18 mouse cellular contexts compared by ENCODE assay signal in genomic region chr6:100233061-100233460, GRCm38 (mm10). TPM values are rescaled to one million over a fixed set of nuclear protein-coding genes. Genes with fewer than 3 reads are reported as not detected.
DNase-seq lines count a peak whose midpoint lies in the region; ATAC-seq and TF ChIP-seq lines count a peak whose summit lies in the region.
"Had no signal": no experiment of that assay in that cellular context is flagged by ENCODE, and none has a peak within 500 bp of the region (broad histone marks: within the 10 kb centered on the region; RNA-seq: fewer than 3 reads in every experiment).

No protein-coding gene starts in this region.

- no peak overlapping the region for H3K9ac ChIP-seq in forebrain, embryonic 13.5 days
- H3K9ac ChIP-seq in forebrain, postnatal 0 days = no peak overlapping the region
- no peak overlapping the region for H3K9ac ChIP-seq in neural tube, embryonic 13.5 days
- no peak overlapping the region for H3K9ac ChIP-seq in neural tube, embryonic 15.5 days (replicated peaks)
- no peak overlapping the region for H3K9ac ChIP-seq in stomach, postnatal 0 days (ENCODE audit: low read length)
- H3K9ac ChIP-seq: hindbrain, embryonic 15.5 days; limb, embryonic 15.5 days; lung, embryonic 15.5 days had no signal

- H3K27ac ChIP-seq in forebrain, embryonic 13.5 days = no peak overlapping the region
- H3K27ac ChIP-seq in forebrain, postnatal 0 days (ENCODE audit: low read depth, low read length) = no peak overlapping the region
- peak overlapping the region; percentile 59 for H3K27ac ChIP-seq in layer of hippocampus, adult 2 months
- no peak overlapping the region for H3K27ac ChIP-seq in neural tube, embryonic 13.5 days (replicated peaks)
- H3K27ac ChIP-seq in neural tube, embryonic 15.5 days (replicated peaks) = no peak overlapping the region
- H3K27ac ChIP-seq in stomach, postnatal 0 days (replicated peaks) = no peak overlapping the region
- H3K27ac ChIP-seq: hindbrain, embryonic 15.5 days; kidney, postnatal 0 days; limb, embryonic 15.5 days; lung, embryonic 15.5 days had no signal

- DNase-seq in forebrain, postnatal 0 days = no peak
- DNase-seq in layer of hippocampus, adult 2 months (ENCODE audit: low spot score in 2 of 2) = no peak
- no peak for DNase-seq in layer of hippocampus, postnatal 14 days (ENCODE audit: low spot score in 2 of 2)
- DNase-seq in stomach, postnatal 0 days (ENCODE audit: low spot score) = no peak
- DNase-seq in T-cell, adult 2 months (ENCODE audit: low spot score) = no peak
- DNase-seq: adrenal gland, adult 2 months; cerebellum, adult 11 months; cerebellum, postnatal 14 days; gastrocnemius, postnatal 36 days; lung, postnatal 4 days had no signal

- peaks cover 31% of the 10 kb centered on the region for H3K4me1 ChIP-seq in forebrain, embryonic 13.5 days
- no peaks in the 10 kb centered on the region for H3K4me1 ChIP-seq in forebrain, postnatal 0 days (ENCODE audit: insufficient read depth)
- peaks cover 36% of the 10 kb centered on the region for H3K4me1 ChIP-seq in neural tube, embryonic 13.5 days (replicated peaks)
- H3K4me1 ChIP-seq in neural tube, embryonic 15.5 days = peaks cover 10% of the 10 kb centered on the region; the same call in 1 of the 2 replicates
- no peaks in the 10 kb centered on the region for H3K4me1 ChIP-seq in stomach, postnatal 0 days (replicated peaks; ENCODE audit: control insufficient read depth, insufficient read depth)

- no peak overlapping the region for H3K4me2 ChIP-seq in forebrain, embryonic 13.5 days
- H3K4me2 ChIP-seq in forebrain, postnatal 0 days (ENCODE audit: low read depth) = no peak overlapping the region
- H3K4me2 ChIP-seq in neural tube, embryonic 13.5 days = no peak overlapping the region
- no peak overlapping the region for H3K4me2 ChIP-seq in neural tube, embryonic 15.5 days
- no peak overlapping the region for H3K4me2 ChIP-seq in stomach, postnatal 0 days (replicated peaks; ENCODE audit: low read depth)
- H3K4me2 ChIP-seq: hindbrain, embryonic 15.5 days; limb, embryonic 15.5 days; lung, embryonic 15.5 days had no signal

- no peaks in the 10 kb centered on the region for H3K9me3 ChIP-seq in forebrain, embryonic 13.5 days (replicated peaks)
- no peaks in the 10 kb centered on the region for H3K9me3 ChIP-seq in forebrain, postnatal 0 days (ENCODE audit: low read length)
- no peaks in the 10 kb centered on the region for H3K9me3 ChIP-seq in neural tube, embryonic 13.5 days
- no peaks in the 10 kb centered on the region for H3K9me3 ChIP-seq in neural tube, embryonic 15.5 days (replicated peaks)
- no peaks in the 10 kb centered on the region for H3K9me3 ChIP-seq in stomach, postnatal 0 days (ENCODE audit: control insufficient read depth, low read length)
- H3K9me3 ChIP-seq: hindbrain, embryonic 15.5 days; limb, embryonic 15.5 days; lung, embryonic 15.5 days had no signal

- H3K4me3 ChIP-seq in forebrain, embryonic 13.5 days = no peak overlapping the region
- H3K4me3 ChIP-seq in forebrain, postnatal 0 days (ENCODE audit: low read depth, low read length) = no peak overlapping the region
- no peak overlapping the region for H3K4me3 ChIP-seq in layer of hippocampus, adult 2 months
- H3K4me3 ChIP-seq in neural tube, embryonic 13.5 days = no peak overlapping the region
- H3K4me3 ChIP-seq in neural tube, embryonic 15.5 days (replicated peaks) = no peak overlapping the region
- no peak overlapping the region for H3K4me3 ChIP-seq in stomach, postnatal 0 days (ENCODE audit: low read depth, low read length)
- H3K4me3 ChIP-seq: hindbrain, embryonic 15.5 days; limb, embryonic 15.5 days; lung, embryonic 15.5 days had no signal

- H3K27me3 ChIP-seq in forebrain, embryonic 13.5 days = no peaks in the 10 kb centered on the region
- H3K27me3 ChIP-seq in forebrain, postnatal 0 days (ENCODE audit: insufficient read depth, low read length) = no peaks in the 10 kb centered on the region
- H3K27me3 ChIP-seq in neural tube, embryonic 13.5 days = no peaks in the 10 kb centered on the region
- H3K27me3 ChIP-seq in neural tube, embryonic 15.5 days (replicated peaks) = no peaks in the 10 kb centered on the region
- H3K27me3 ChIP-seq in stomach, postnatal 0 days (ENCODE audit: control insufficient read depth, insufficient read depth, low read length) = no peaks in the 10 kb centered on the region
- H3K27me3 ChIP-seq: hindbrain, embryonic 15.5 days; limb, embryonic 15.5 days; lung, embryonic 15.5 days had no signal

- peak; percentile 44 for ATAC-seq in forebrain, embryonic 13.5 days
- ATAC-seq in forebrain, postnatal 0 days = no peak
- ATAC-seq in neural tube, embryonic 13.5 days (ENCODE audit: low read depth) = 0 out of 2 replicates have a peak, but pooled peaks have one; percentile 17
- no peak for ATAC-seq in neural tube, embryonic 15.5 days (ENCODE audit: low FRiP score)
- ATAC-seq in stomach, postnatal 0 days (ENCODE audit: low FRiP score, low TSS enrichment) = 0 out of 2 replicates have a peak, but pooled peaks have one; percentile 18
- ATAC-seq: CD4-positive, CD25-positive, alpha-beta regulatory T cell, adult 4 months had no signal

- 24% methylated on average over 4 of the region's 4 CpGs for WGBS in forebrain, embryonic 13.5 days
- 20% methylated on average over 4 of the region's 4 CpGs for WGBS in forebrain, postnatal 0 days
- 43% methylated on average over 4 of the region's 4 CpGs for WGBS in neural tube, embryonic 13.5 days
- WGBS in neural tube, embryonic 15.5 days = 25% methylated on average over 4 of the region's 4 CpGs
- 38% methylated on average over 4 of the region's 4 CpGs for WGBS in stomach, postnatal 0 days

- no peaks in the 10 kb centered on the region for H3K36me3 ChIP-seq in forebrain, embryonic 13.5 days (ENCODE audit: poor library complexity, severe bottlenecking)
- H3K36me3 ChIP-seq in forebrain, postnatal 0 days (ENCODE audit: insufficient read depth) = no peaks in the 10 kb centered on the region
- H3K36me3 ChIP-seq in neural tube, embryonic 13.5 days = no peaks in the 10 kb centered on the region
- H3K36me3 ChIP-seq in neural tube, embryonic 15.5 days = no peaks in the 10 kb centered on the region
- no peaks in the 10 kb centered on the region for H3K36me3 ChIP-seq in stomach, postnatal 0 days (ENCODE audit: control insufficient read depth, insufficient read depth, low read length)
- H3K36me3 ChIP-seq: hindbrain, embryonic 15.5 days; lung, embryonic 15.5 days had no signal

- no peak for TF ChIP-seq CTCF in forebrain, postnatal 0 days (IDR thresholded peaks at IDR 0.05; ENCODE audit: low read depth)
- TF ChIP-seq CTCF in layer of hippocampus, adult 2 months (conservative IDR thresholded peaks at IDR 0.05) = no peak
- no peak for TF ChIP-seq CTCF in stomach, postnatal 0 days (IDR thresholded peaks at IDR 0.05; ENCODE audit: low read depth)

- TF ChIP-seq EP300 in stomach, postnatal 0 days (optimal IDR thresholded peaks at IDR 0.05) = no peak

RNA-seq across cellular contexts. Expression of gene Rybp, which starts 54.2 kb away (rescaled TPM):
- 19.1 and 19.9 TPM in 2 replicates for polyA plus RNA-seq in forebrain, embryonic 13.5 days (2015; fragmentation: Nextera tagmentation; extraction: Ambion mirVana)
- total RNA-seq in forebrain, postnatal 0 days (2014; rRNA removed) = 29.5 and 37.7 TPM in 2 replicates
- 20.7 and 24.7 TPM in 2 replicates for polyA plus RNA-seq in forebrain, postnatal 0 days (2015; fragmentation: Nextera tagmentation; extraction: Ambion mirVana)
- total RNA-seq in layer of hippocampus, adult 2 months (2021) = 10 to 100 TPM; 51.9 to 53.9 TPM
- total RNA-seq in layer of hippocampus, postnatal 14 days (2021) = 10 to 100 TPM; 56.7 to 58.7 TPM
- 17.5 and 19.0 TPM in 2 replicates for polyA plus RNA-seq in neural tube, embryonic 13.5 days (2015; fragmentation: Nextera tagmentation; extraction: Ambion mirVana)
- 18.5 and 19.2 TPM in 2 replicates for polyA plus RNA-seq in neural tube, embryonic 15.5 days (2015; fragmentation: Nextera tagmentation; extraction: Ambion mirVana)
- polyA plus RNA-seq in stomach, postnatal 0 days (2015; fragmentation: Nextera tagmentation; extraction: Ambion mirVana) = 10.4 and 12.7 TPM in 2 replicates

Comparison
In these comparisons a context has a peak if more than half of its experiments do, and no peak if none do; other contexts are left out.
1. ATAC-seq: peak in forebrain, embryonic 13.5 days (single experiment), neural tube, embryonic 13.5 days (single experiment) and stomach, postnatal 0 days (single experiment); none in forebrain, postnatal 0 days (single experiment) and neural tube, embryonic 15.5 days (single experiment).